Mouse (Mus musculus): ENCODE measurements around the gene G3bp2.

The G3bp2 gene

GRCm38 (mm10) chr5:92011756-92012155 lies 71.8 kb downstream of the G3bp2 start:
- no peak for DNase-seq (ENCODE audit: low spot score in 2 of 2)

GRCm38 (mm10) chr5:92009827-92010226 lies 73.7 kb downstream of the G3bp2 start:
- no peak for DNase-seq (ENCODE audit: low spot score in 2 of 2)

GRCm38 (mm10) chr5:92003011-92003410 lies 80.5 kb downstream of the G3bp2 start:
- no peak for DNase-seq (ENCODE audit: low spot score in 2 of 2)
